ENCODE assay signal across 8 mouse cellular contexts in the genomic region with DNA sequence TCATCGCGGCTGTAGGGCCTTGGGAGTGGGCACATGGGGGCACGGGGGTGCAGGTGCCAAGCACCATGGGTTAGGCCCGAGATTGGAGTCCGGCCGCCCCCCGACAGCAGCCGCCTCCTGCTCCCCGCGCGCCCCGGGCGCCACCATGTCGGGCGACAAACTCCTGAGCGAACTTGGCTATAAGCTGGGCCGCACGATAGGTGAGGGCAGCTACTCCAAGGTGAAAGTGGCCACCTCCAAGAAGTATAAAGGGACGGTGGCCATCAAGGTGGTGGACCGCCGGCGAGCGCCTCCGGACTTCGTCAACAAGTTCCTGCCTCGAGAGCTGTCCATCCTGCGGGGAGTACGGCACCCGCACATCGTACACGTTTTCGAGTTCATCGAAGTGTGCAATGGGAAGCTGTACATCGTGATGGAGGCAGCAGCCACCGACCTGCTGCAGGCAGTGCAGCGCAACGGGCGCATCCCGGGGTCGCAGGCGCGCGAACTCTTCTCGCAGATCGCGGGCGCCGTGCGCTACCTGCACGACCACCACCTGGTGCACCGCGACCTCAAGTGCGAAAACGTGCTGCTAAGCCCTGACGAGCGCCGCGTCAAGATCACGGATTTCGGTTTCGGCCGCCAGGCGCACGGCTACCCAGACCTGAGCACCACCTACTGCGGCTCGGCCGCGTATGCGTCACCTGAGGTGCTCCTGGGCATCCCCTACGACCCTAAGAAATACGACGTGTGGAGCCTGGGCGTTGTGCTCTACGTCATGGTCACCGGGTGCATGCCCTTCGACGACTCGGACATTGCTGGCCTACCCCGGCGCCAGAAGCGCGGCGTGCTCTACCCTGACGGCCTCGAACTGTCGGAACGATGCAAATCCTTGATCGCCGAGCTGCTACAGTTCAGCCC. TPM values are rescaled to one million over a fixed set of nuclear protein-coding genes. Genes with fewer than 3 reads are reported as not detected.
DNase-seq lines count a peak whose midpoint lies in the region; ATAC-seq lines count a peak whose summit lies in the region.

Tssk6 (plus strand) TSS at position 22 of the 900 bp plus-strand sequence.
Ndufa13 (minus strand) TSS at position 396 of the 900 bp plus-strand sequence.
Yjefn3 (minus strand) TSS at position 550 of the 900 bp plus-strand sequence.

- peak; percentile 7; the same call in 1 of the 2 replicates for ATAC-seq in erythroblast, adult 5-6 weeks (replicated peaks; ENCODE audit: low FRiP score, poor library complexity, severe bottlenecking)
- ATAC-seq in hindbrain, embryonic 11.5 days (ENCODE audit: low FRiP score), result peak; percentile 7
- ATAC-seq in megakaryocyte progenitor cell, adult 5-6 weeks (replicated peaks; ENCODE audit: poor library complexity), result peak; percentile 16
- peak; percentile 28 for ATAC-seq in stomach, embryonic 15.5 days (ENCODE audit: insufficient read depth, low FRiP score, low read depth)

- H3K9ac ChIP-seq in hindbrain, embryonic 11.5 days (ENCODE audit: low read depth, low read length), result peak within 1 kb of the TSS; percentile 77
- peak within 1 kb of the TSS; percentile 62 for H3K9ac ChIP-seq in stomach, embryonic 15.5 days

- peak within 1 kb of the TSS; percentile 75 for H3K27ac ChIP-seq in hindbrain, embryonic 11.5 days (ENCODE audit: low read depth, low read length)
- H3K27ac ChIP-seq in stomach, embryonic 15.5 days, result peak within 1 kb of the TSS; percentile 96

- peak within 1 kb of the TSS; percentile 62 for H3K4me2 ChIP-seq in hindbrain, embryonic 11.5 days (replicated peaks; ENCODE audit: low read depth, low read length)
- peak within 1 kb of the TSS; percentile 96 for H3K4me2 ChIP-seq in stomach, embryonic 15.5 days

- WGBS in hindbrain, embryonic 11.5 days, result 7% methylated on average over 89 of the region's 89 CpGs
- 2% methylated on average over 89 of the region's 89 CpGs for WGBS in stomach, embryonic 15.5 days

- no peaks in the 10 kb centered on the region for H3K36me3 ChIP-seq in hindbrain, embryonic 11.5 days (ENCODE audit: control insufficient read depth, insufficient read depth, low read length)
- H3K36me3 ChIP-seq in stomach, embryonic 15.5 days, result 0 out of 2 replicates have a peak, but pooled peaks cover under 1% of the 10 kb centered on the region

- peak within 1 kb of the TSS; percentile 66 for H3K4me3 ChIP-seq in hindbrain, embryonic 11.5 days (ENCODE audit: low read depth, low read length)
- H3K4me3 ChIP-seq in stomach, embryonic 15.5 days (replicated peaks), result peak within 1 kb of the TSS; percentile 80

- intact Hi-C loops in left cerebral cortex, postnatal 10 days (cut with DNase I), result no loop called here

- H3K27me3 ChIP-seq in hindbrain, embryonic 11.5 days (ENCODE audit: control insufficient read depth, insufficient read depth, low read length), result no peaks in the 10 kb centered on the region
- no peaks in the 10 kb centered on the region for H3K27me3 ChIP-seq in stomach, embryonic 15.5 days (replicated peaks)

- 0 out of 2 replicates have a peak, but pooled peaks cover 5% of the 10 kb centered on the region for H3K4me1 ChIP-seq in hindbrain, embryonic 11.5 days (replicated peaks; ENCODE audit: control insufficient read depth, insufficient read depth, low read length)
- peaks cover 22% of the 10 kb centered on the region for H3K4me1 ChIP-seq in stomach, embryonic 15.5 days

- peak; percentile 54 for DNase-seq in gastrocnemius, postnatal 10 days
- DNase-seq in gastrocnemius, postnatal 25 days, result no peak
- peak; percentile 54 for DNase-seq in adrenal gland, postnatal 10 days
- no peak for DNase-seq in hindbrain, embryonic 11.5 days (ENCODE audit: low spot score)
- peak; percentile 37 to 61 for DNase-seq in left cerebral cortex, postnatal 10 days (ENCODE audit: extremely low spot score in 1 of 2, low spot score in 2 of 2)

- H3K9me3 ChIP-seq in hindbrain, embryonic 11.5 days (ENCODE audit: control insufficient read depth, low read length), result no peaks in the 10 kb centered on the region
- no peaks in the 10 kb centered on the region for H3K9me3 ChIP-seq in stomach, embryonic 15.5 days

RNA-seq across cellular contexts. Expression of gene Tssk6, which starts in this region (rescaled TPM):
- total RNA-seq in gastrocnemius, postnatal 10 days (2021), result under 1 TPM in 1 of 2 experiments, not detected in 1; 0.38 TPM
- not detected for total RNA-seq in gastrocnemius, postnatal 25 days (2021)
- total RNA-seq in adrenal gland, postnatal 10 days (2021), result under 1 TPM; 0.79 to 0.84 TPM
- not detected in 2 replicates for total RNA-seq in erythroblast, adult 5-6 weeks (2015; ENCODE audit: low replicate concordance)
- total RNA-seq in erythroblast, adult 5-6 weeks (2017; ENCODE audit: low replicate concordance), result 0.28 and 0.94 TPM in 2 replicates
- 4.2 and 4.3 TPM in 2 replicates for polyA plus RNA-seq in hindbrain, embryonic 11.5 days (2014; fragmentation: Nextera tagmentation; extraction: Ambion mirVana)
- total RNA-seq in left cerebral cortex, postnatal 10 days (2021), result under 1 TPM; 0.26 to 0.53 TPM
- total RNA-seq in megakaryocyte progenitor cell, adult 5-6 weeks (2015), result 0.49 and 0.52 TPM in 2 replicates
- total RNA-seq in megakaryocyte progenitor cell, adult 5-6 weeks (2017), result 0.08 and 0.57 TPM in 2 replicates
- polyA plus RNA-seq in stomach, embryonic 15.5 days (2015; fragmentation: Nextera tagmentation; extraction: Ambion mirVana), result 3.1 and 3.9 TPM in 2 replicates

RNA-seq across cellular contexts. Expression of gene Ndufa13, which starts in this region (rescaled TPM):
- total RNA-seq in gastrocnemius, postnatal 10 days (2021), result 100 to 1,000 TPM; 236 to 268 TPM
- 100 to 1,000 TPM; 338 to 343 TPM for total RNA-seq in gastrocnemius, postnatal 25 days (2021)
- total RNA-seq in adrenal gland, postnatal 10 days (2021), result 100 to 1,000 TPM; 237 to 261 TPM
- 16.1 and 18.2 TPM in 2 replicates for total RNA-seq in erythroblast, adult 5-6 weeks (2015; ENCODE audit: low replicate concordance)
- total RNA-seq in erythroblast, adult 5-6 weeks (2017; ENCODE audit: low replicate concordance), result 27.2 and 32.9 TPM in 2 replicates
- polyA plus RNA-seq in hindbrain, embryonic 11.5 days (2014; fragmentation: Nextera tagmentation; extraction: Ambion mirVana), result 169 and 174 TPM in 2 replicates
- 100 to 1,000 TPM; 111 to 119 TPM for total RNA-seq in left cerebral cortex, postnatal 10 days (2021)
- total RNA-seq in megakaryocyte progenitor cell, adult 5-6 weeks (2015), result 48.2 and 51.8 TPM in 2 replicates
- 99.5 and 114 TPM in 2 replicates for total RNA-seq in megakaryocyte progenitor cell, adult 5-6 weeks (2017)
- polyA plus RNA-seq in stomach, embryonic 15.5 days (2015; fragmentation: Nextera tagmentation; extraction: Ambion mirVana), result 183 and 190 TPM in 2 replicates

RNA-seq across cellular contexts. Expression of gene Yjefn3, which starts in this region (rescaled TPM):
- 1 to 10 TPM; 9.0 to 9.5 TPM for total RNA-seq in gastrocnemius, postnatal 10 days (2021)
- total RNA-seq in gastrocnemius, postnatal 25 days (2021), result 1 to 10 TPM; 5.6 to 6.9 TPM
- 1 to 10 TPM; 5.5 TPM for total RNA-seq in adrenal gland, postnatal 10 days (2021)
- not detected in 2 replicates for total RNA-seq in erythroblast, adult 5-6 weeks (2015; ENCODE audit: low replicate concordance)
- not detected in 2 replicates for total RNA-seq in erythroblast, adult 5-6 weeks (2017; ENCODE audit: low replicate concordance)
- polyA plus RNA-seq in hindbrain, embryonic 11.5 days (2014; fragmentation: Nextera tagmentation; extraction: Ambion mirVana), result 4.6 and 6.1 TPM in 2 replicates
- total RNA-seq in left cerebral cortex, postnatal 10 days (2021), result 10 to 100 TPM; 16.9 to 17.5 TPM
- not detected in 2 replicates for total RNA-seq in megakaryocyte progenitor cell, adult 5-6 weeks (2015)
- total RNA-seq in megakaryocyte progenitor cell, adult 5-6 weeks (2017), result 0.37 TPM in 1 of 2 replicates, not detected in the other
- 2.8 and 4.1 TPM in 2 replicates for polyA plus RNA-seq in stomach, embryonic 15.5 days (2015; fragmentation: Nextera tagmentation; extraction: Ambion mirVana)

Comparison
In these comparisons a context has a peak if more than half of its experiments do, and no peak if none do; other contexts are left out.
1. RNA of gene Yjefn3 (total RNA-seq): 16.9 to 17.5 TPM in left cerebral cortex, postnatal 10 days, 9.0 to 9.5 TPM in gastrocnemius, postnatal 10 days, 5.6 to 6.9 TPM in gastrocnemius, postnatal 25 days and 5.5 TPM in adrenal gland, postnatal 10 days; not detected in erythroblast, adult 5-6 weeks and 0.37 TPM in megakaryocyte progenitor cell, adult 5-6 weeks; every median in the first group is over 4 times any median in the second.
2. DNase-seq: peak in gastrocnemius, postnatal 10 days (single experiment), adrenal gland, postnatal 10 days (single experiment) and left cerebral cortex, postnatal 10 days (2 of 2); none in gastrocnemius, postnatal 25 days (single experiment) and hindbrain, embryonic 11.5 days (single experiment).
3. Peak in every context shown above with its lines, with median percentiles within 50 percentile points of each other: ATAC-seq.